Mouse (Mus musculus): Measurements from ENCODE around the gene Sec14l2. TPM values are rescaled to one million over a fixed set of nuclear protein-coding genes. Genes with fewer than 3 reads are reported as not detected.
"Not testable (repeated sequence)": the region's sequence is repeated elsewhere in the genome, so short reads cannot be mapped to it uniquely, and the experiment has no call there.

The Sec14l2 gene
- polyA plus RNA-seq, 1 experiment from 2014 or later = 1.8 TPM

DNA sequence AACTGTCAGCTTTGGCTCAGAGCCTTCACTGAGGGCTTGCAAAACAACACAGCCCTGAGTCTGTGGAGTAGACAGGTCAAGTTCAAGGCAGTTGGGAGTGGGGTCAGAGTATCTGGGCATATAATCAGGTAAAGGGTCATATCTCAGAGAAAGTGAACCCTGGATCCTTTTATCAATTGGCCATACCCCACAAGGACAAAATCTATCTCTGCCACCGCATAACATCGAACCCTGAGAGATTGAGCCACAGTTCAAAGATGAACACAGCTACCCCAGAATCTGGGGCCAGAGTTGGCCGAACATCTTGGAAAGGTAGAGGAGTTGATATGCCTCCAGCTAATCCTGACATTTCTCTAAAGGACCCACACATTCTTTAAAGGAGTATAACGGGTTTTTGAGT is 11.2 kb downstream of the Sec14l2 start:
- ATAC-seq (ENCODE audit: insufficient read depth, low FRiP score) = no peak
- Histone ChIP-seq H3K9me3 (replicated peaks; ENCODE audit: control insufficient read depth, low read length) (no peaks in the 10 kb centered on the region), H3K27me3 (ENCODE audit: control insufficient read depth, insufficient read depth, low read length) (no peaks in the 10 kb centered on the region), H3K4me2 (ENCODE audit: low read depth, low read length) (no peak overlapping the region), H3K4me1 (ENCODE audit: control insufficient read depth, insufficient read depth, low read length) (no peaks in the 10 kb centered on the region), H3K9ac (ENCODE audit: low read length) (no peak overlapping the region), H3K27ac (ENCODE audit: low read length) (no peak overlapping the region), H3K36me3 (ENCODE audit: control insufficient read depth, insufficient read depth, low read length) (no peaks in the 10 kb centered on the region), H3K4me3 (replicated peaks; ENCODE audit: low read length) (no peak overlapping the region)
- 90% methylated on average over 4 of the region's 4 CpGs for WGBS

DNA sequence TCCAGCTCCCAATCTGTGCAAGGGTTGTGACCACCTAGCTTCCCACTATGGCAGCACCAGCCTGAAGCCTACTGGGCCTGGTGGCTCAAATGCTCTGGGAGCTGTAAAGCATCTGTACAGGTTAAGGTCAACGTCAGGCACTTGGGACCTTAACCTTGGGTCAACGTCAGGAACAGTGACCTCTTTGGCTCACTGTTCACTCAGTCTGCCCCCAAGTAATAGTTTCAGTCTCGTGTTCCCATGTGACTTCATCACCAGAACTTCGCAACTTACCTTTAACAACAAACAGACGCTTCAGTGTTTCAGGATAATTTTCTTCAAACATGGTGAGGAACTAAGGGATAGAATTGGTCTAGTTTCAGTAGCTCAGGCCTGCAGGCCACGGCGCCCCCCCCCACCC is 14.5 kb downstream of the Sec14l2 start:
- Histone ChIP-seq H3K9me3 (replicated peaks; ENCODE audit: control insufficient read depth, low read length) (no peaks in the 10 kb centered on the region), H3K4me2 (ENCODE audit: low read depth, low read length) (no peak overlapping the region), H3K36me3 (ENCODE audit: control insufficient read depth, insufficient read depth, low read length) (no peaks in the 10 kb centered on the region), H3K4me1 (ENCODE audit: control insufficient read depth, insufficient read depth, low read length) (no peaks in the 10 kb centered on the region), H3K4me3 (replicated peaks; ENCODE audit: low read length) (no peak overlapping the region), H3K27me3 (ENCODE audit: control insufficient read depth, insufficient read depth, low read length) (no peaks in the 10 kb centered on the region), H3K27ac (ENCODE audit: low read length) (no peak overlapping the region), H3K9ac (ENCODE audit: low read length) (no peak overlapping the region)
- WGBS = 79% methylated on average over 7 of the region's 7 CpGs
- ATAC-seq (ENCODE audit: insufficient read depth, low FRiP score) = no peak

DNA sequence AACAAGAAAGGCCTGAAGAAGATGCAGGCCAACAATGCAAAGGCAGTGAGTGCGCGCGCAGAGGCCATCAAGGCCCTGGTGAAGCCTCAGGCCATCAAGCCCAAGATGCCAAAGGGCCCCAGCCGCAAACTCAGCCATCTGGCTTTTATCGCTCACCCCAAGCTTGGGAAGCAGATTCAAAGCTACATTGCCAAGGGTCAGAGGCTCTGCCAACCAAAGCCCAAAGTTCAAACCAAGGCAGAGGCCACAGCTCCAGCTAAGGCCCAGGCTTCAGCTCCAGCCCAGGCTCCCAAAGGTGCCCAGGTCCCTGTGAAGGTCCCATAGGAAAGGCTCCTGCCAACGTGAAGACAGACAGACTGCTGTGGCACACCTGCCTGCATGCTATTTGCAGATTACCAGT is 15.3 kb downstream of the Sec14l2 start:
- not testable (repeated sequence) for H3K27me3 ChIP-seq (ENCODE audit: control insufficient read depth, insufficient read depth, low read length); H3K27ac ChIP-seq (ENCODE audit: low read length); H3K4me3 ChIP-seq (replicated peaks; ENCODE audit: low read length); ATAC-seq (ENCODE audit: insufficient read depth, low FRiP score); H3K4me2 ChIP-seq (ENCODE audit: low read depth, low read length); H3K4me1 ChIP-seq (ENCODE audit: control insufficient read depth, insufficient read depth, low read length); H3K9me3 ChIP-seq (replicated peaks; ENCODE audit: control insufficient read depth, low read length); H3K9ac ChIP-seq (ENCODE audit: low read length); H3K36me3 ChIP-seq (ENCODE audit: control insufficient read depth, insufficient read depth, low read length)
- 90% methylated on average over 6 of the region's 6 CpGs for WGBS

DNA sequence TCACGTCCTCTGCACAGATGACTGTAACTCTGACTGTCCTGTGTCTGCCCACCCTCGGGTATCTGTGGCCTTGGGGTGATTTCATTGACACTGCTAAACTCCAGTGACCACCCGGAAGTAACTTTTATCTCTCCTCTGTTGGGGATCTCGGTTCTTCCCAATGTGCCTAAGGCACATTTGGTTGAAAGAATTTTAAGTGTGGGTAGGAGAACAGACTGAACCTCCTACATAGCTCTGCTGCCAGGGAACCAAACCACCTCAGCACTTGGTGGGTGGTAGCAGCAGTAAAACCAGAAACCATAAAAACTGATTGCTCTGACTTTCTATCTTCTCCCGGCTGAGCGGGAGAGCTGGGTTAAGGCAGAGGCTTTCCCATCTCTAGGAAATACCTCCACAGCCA is 17.8 kb downstream of the Sec14l2 start:
- ATAC-seq (ENCODE audit: insufficient read depth, low FRiP score) = no peak
- no peak overlapping the region for H3K4me3 ChIP-seq (replicated peaks; ENCODE audit: low read length)
- WGBS = 72% methylated on average over 6 of the region's 6 CpGs
- H3K27me3 ChIP-seq (ENCODE audit: control insufficient read depth, insufficient read depth, low read length) = no peaks in the 10 kb centered on the region
- H3K9ac ChIP-seq (ENCODE audit: low read length) = no peak overlapping the region
- no peaks in the 10 kb centered on the region for H3K9me3 ChIP-seq (replicated peaks; ENCODE audit: control insufficient read depth, low read length)
- no peak overlapping the region for H3K4me2 ChIP-seq (ENCODE audit: low read depth, low read length)
- no peaks in the 10 kb centered on the region for H3K36me3 ChIP-seq (ENCODE audit: control insufficient read depth, insufficient read depth, low read length)
- H3K27ac ChIP-seq (ENCODE audit: low read length) = no peak overlapping the region
- no peaks in the 10 kb centered on the region for H3K4me1 ChIP-seq (ENCODE audit: control insufficient read depth, insufficient read depth, low read length)

DNA sequence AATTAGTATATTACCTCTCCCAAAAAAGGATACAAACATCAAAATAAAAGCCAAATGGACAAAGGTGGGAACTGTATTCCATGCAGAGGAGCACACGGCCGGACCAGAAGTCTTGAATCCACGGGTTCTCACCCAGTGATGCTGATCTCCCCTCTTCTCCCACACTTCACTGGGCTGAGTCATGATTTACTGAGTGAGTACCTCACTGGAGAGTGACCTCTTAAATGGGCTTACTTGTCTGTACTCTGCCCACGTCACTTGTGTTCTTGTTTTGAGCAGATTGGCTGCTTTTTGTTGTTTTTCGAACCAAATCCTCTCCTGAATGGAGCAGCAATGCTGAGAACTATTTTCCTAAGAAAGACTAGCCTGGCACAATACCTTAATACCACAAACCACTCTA is 18.2 kb downstream of the Sec14l2 start:
- Histone ChIP-seq H3K27me3 (ENCODE audit: control insufficient read depth, insufficient read depth, low read length) (no peaks in the 10 kb centered on the region), H3K36me3 (ENCODE audit: control insufficient read depth, insufficient read depth, low read length) (no peaks in the 10 kb centered on the region)
- ATAC-seq (ENCODE audit: insufficient read depth, low FRiP score) = no peak

DNA sequence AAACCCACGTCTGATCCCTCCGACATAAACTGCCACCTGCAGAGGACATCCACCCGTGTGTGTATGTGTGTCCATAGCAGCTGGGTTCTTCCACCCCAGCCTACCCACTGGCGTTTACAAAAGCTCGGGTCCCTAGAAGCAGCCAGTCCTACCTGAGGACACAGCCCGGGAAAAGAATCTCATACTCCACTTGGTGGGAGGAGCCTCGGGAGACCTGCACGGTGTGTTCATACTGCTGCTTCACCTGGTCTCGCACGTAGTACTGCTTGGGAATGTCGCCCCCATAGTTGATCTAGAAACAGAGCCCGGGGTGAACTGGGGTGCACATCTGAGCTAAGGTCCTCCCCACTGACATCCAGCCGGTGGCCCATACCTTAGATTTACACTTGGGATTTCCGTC is 19.7 kb downstream of the Sec14l2 start:
- Histone ChIP-seq H3K9me3 (replicated peaks; ENCODE audit: control insufficient read depth, low read length) (no peaks in the 10 kb centered on the region), H3K4me3 (replicated peaks; ENCODE audit: low read length) (no peak overlapping the region), H3K27ac (ENCODE audit: low read length) (no peak overlapping the region), H3K4me1 (ENCODE audit: control insufficient read depth, insufficient read depth, low read length) (no peaks in the 10 kb centered on the region), H3K4me2 (ENCODE audit: low read depth, low read length) (no peak overlapping the region), H3K36me3 (ENCODE audit: control insufficient read depth, insufficient read depth, low read length) (no peaks in the 10 kb centered on the region), H3K27me3 (ENCODE audit: control insufficient read depth, insufficient read depth, low read length) (no peaks in the 10 kb centered on the region), H3K9ac (ENCODE audit: low read length) (no peak overlapping the region)
- no peak for ATAC-seq (ENCODE audit: insufficient read depth, low FRiP score)
- WGBS = 66% methylated on average over 14 of the region's 14 CpGs

More for the DNA sequence above, 18.2 kb downstream of the Sec14l2 start:
- H3K4me1 ChIP-seq (ENCODE audit: control insufficient read depth, insufficient read depth, low read length) = no peaks in the 10 kb centered on the region
- H3K4me3 ChIP-seq (replicated peaks; ENCODE audit: low read length) = no peak overlapping the region
- WGBS = 88% methylated on average over 5 of the region's 5 CpGs
- no peak overlapping the region for H3K27ac ChIP-seq (ENCODE audit: low read length)
- H3K9ac ChIP-seq (ENCODE audit: low read length) = no peak overlapping the region
- H3K9me3 ChIP-seq (replicated peaks; ENCODE audit: control insufficient read depth, low read length) = no peaks in the 10 kb centered on the region
- no peak overlapping the region for H3K4me2 ChIP-seq (ENCODE audit: low read depth, low read length)

DNA sequence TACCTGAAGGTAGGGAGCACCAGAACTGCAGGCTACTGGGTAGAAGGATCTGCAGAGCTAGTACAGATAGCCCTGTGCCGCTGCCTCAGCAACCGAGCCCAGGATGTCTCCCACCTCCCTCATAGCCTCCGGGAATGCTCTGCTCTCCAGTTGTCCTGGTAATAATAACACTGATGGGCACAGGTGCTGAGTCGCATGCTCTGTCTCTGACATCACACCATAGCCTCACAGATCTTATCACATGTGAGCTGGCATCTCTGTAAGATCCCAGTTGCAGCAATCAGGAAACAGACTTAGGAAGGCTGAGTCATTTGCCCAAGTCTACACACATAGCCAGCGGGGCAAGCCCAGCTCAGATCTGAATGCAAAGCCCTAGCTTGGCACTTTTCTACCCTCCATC is 21.4 kb downstream of the Sec14l2 start:
- H3K9ac ChIP-seq (ENCODE audit: low read length) = no peak overlapping the region
- WGBS = 79% methylated on average over 5 of the region's 5 CpGs
- no peaks in the 10 kb centered on the region for H3K27me3 ChIP-seq (ENCODE audit: control insufficient read depth, insufficient read depth, low read length)
- no peak overlapping the region for H3K4me3 ChIP-seq (replicated peaks; ENCODE audit: low read length)
- peaks cover 5% of the 10 kb centered on the region; the same call in 1 of the 2 replicates for H3K4me1 ChIP-seq (ENCODE audit: control insufficient read depth, insufficient read depth, low read length)
- no peaks in the 10 kb centered on the region for H3K9me3 ChIP-seq (replicated peaks; ENCODE audit: control insufficient read depth, low read length)
- no peak overlapping the region for H3K27ac ChIP-seq (ENCODE audit: low read length)
- H3K4me2 ChIP-seq (ENCODE audit: low read depth, low read length) = no peak overlapping the region
- H3K36me3 ChIP-seq (ENCODE audit: control insufficient read depth, insufficient read depth, low read length) = no peaks in the 10 kb centered on the region
- no peak for ATAC-seq (ENCODE audit: insufficient read depth, low FRiP score)

DNA sequence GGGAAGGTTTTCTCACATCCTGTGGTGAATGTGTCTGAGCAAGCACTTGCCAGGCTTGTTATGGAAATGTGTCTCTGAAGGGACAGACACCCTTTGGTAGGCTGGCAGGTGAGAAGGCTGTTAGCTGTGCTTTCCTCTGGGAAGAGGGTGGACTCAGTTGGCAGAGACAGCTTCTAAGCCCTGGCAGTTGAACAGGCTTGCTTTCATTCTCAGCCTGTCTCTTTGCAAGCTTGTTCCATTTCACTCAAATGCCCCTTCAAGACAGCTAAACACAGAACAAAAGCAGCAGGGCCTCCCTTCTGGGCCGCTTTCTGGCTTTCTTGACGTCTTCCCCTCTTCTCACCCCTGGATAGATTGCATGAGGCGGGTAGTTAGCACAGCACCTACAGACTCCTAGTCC is 23.8 kb downstream of the Sec14l2 start:
- no peak overlapping the region for H3K4me3 ChIP-seq (replicated peaks; ENCODE audit: low read length)
- WGBS = 73% methylated on average over 3 of the region's 3 CpGs
- H3K27me3 ChIP-seq (ENCODE audit: control insufficient read depth, insufficient read depth, low read length) = no peaks in the 10 kb centered on the region
- peaks cover 13% of the 10 kb centered on the region for H3K4me1 ChIP-seq (ENCODE audit: control insufficient read depth, insufficient read depth, low read length)
- peak overlapping the region; percentile 19; the same call in 1 of the 2 replicates for H3K9ac ChIP-seq (ENCODE audit: low read length)
- no peaks in the 10 kb centered on the region for H3K9me3 ChIP-seq (replicated peaks; ENCODE audit: control insufficient read depth, low read length)
- H3K4me2 ChIP-seq (ENCODE audit: low read depth, low read length) = no peak overlapping the region
- no peak for ATAC-seq (ENCODE audit: insufficient read depth, low FRiP score)
- H3K36me3 ChIP-seq (ENCODE audit: control insufficient read depth, insufficient read depth, low read length) = no peaks in the 10 kb centered on the region
- H3K27ac ChIP-seq (ENCODE audit: low read length) = no peak overlapping the region

DNA sequence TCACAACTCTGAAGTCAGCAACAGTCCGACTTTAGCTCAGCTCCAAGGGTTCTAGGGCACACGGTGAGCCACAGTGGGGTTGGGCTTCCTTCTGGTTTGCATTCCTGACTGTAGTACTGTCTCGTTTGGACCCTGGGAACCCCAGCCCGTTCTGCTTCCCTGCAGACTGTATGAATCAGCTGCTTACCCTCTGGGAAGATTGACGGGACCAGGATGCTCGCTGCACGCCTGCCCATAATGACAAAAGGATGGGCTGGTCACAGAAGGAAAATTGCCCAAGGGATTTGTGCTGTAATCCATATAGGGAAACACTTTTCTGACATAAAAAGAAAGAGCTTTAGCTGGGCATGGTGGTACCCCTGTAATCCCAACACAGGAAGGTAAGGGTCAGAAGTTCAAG is 24.4 kb downstream of the Sec14l2 start:
- no peak overlapping the region for H3K4me2 ChIP-seq (ENCODE audit: low read depth, low read length)
- no peak overlapping the region for H3K4me3 ChIP-seq (replicated peaks; ENCODE audit: low read length)
- H3K27me3 ChIP-seq (ENCODE audit: control insufficient read depth, insufficient read depth, low read length) = no peaks in the 10 kb centered on the region
- no peaks in the 10 kb centered on the region for H3K9me3 ChIP-seq (replicated peaks; ENCODE audit: control insufficient read depth, low read length)
- no peaks in the 10 kb centered on the region for H3K36me3 ChIP-seq (ENCODE audit: control insufficient read depth, insufficient read depth, low read length)
- no peak for ATAC-seq (ENCODE audit: insufficient read depth, low FRiP score)
- no peak overlapping the region for H3K9ac ChIP-seq (ENCODE audit: low read length)
- 67% methylated on average over 7 of the region's 7 CpGs for WGBS
- peaks cover 13% of the 10 kb centered on the region for H3K4me1 ChIP-seq (ENCODE audit: control insufficient read depth, insufficient read depth, low read length)
- no peak overlapping the region for H3K27ac ChIP-seq (ENCODE audit: low read length)

DNA sequence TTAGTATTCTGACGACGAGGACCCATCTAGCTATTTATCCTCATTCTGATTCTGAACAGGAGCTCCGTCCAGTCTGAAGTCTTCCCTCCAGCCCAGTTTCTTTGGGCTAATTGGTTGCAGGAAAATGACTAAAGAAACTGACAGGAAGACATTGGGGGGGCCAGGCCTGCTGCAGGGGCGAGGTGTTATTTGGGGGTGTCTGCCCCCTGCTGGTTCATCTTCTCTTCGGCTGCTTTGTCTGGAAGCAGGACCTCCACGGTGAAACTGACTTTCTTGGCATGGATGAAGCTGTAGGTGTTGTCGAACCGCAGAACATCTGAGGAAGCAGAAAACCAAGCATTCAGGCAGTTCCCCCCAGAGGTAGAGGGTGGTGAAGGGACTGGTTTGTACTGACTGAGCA is 25.1 kb downstream of the Sec14l2 start:
- WGBS = 56% methylated on average over 8 of the region's 8 CpGs

More for the DNA sequence above, 25.1 kb downstream of the Sec14l2 start:
- H3K36me3 ChIP-seq (ENCODE audit: control insufficient read depth, insufficient read depth, low read length) = no peaks in the 10 kb centered on the region
- H3K27ac ChIP-seq (ENCODE audit: low read length) = no peak overlapping the region
- H3K4me3 ChIP-seq (replicated peaks; ENCODE audit: low read length) = no peak overlapping the region
- no peaks in the 10 kb centered on the region for H3K9me3 ChIP-seq (replicated peaks; ENCODE audit: control insufficient read depth, low read length)
- H3K27me3 ChIP-seq (ENCODE audit: control insufficient read depth, insufficient read depth, low read length) = no peaks in the 10 kb centered on the region
- no peak overlapping the region for H3K4me2 ChIP-seq (ENCODE audit: low read depth, low read length)
- peaks cover 13% of the 10 kb centered on the region for H3K4me1 ChIP-seq (ENCODE audit: control insufficient read depth, insufficient read depth, low read length)
- no peak overlapping the region for H3K9ac ChIP-seq (ENCODE audit: low read length)
- ATAC-seq (ENCODE audit: insufficient read depth, low FRiP score) = no peak
